Mouse (Mus musculus) MEL (cell line): ENCODE measurements around the gene Gm47995.
"Not testable (repeated sequence)": the region's sequence is repeated elsewhere in the genome, so short reads cannot be mapped to it uniquely, and the experiment has no call there.

Experiments used
- CHD1 ChIP-seq: IDR thresholded peaks from 2 replicates; pipeline ENCODE4 v1.6.1; 2012; ENCODE audit warnings: low read depth, mild to moderate bottlenecking, inconsistent platforms, low read length, improper control_type of control experiment
- CTCF ChIP-seq, 3 experiments: IDR thresholded peaks in 2 of 3; conservative IDR thresholded peaks in 1 of 3; 2 replicates each; pipeline ENCODE4 v1.5.1; 2011 to 2012; ENCODE audit warnings: low read length in 3 of 3, low read depth in 2 of 3, mild to moderate bottlenecking in 2 of 3, improper control_type of control experiment in 1 of 3, inconsistent platforms in 1 of 3, mixed read lengths in 1 of 3, moderate library complexity in 1 of 3; ENCODE audit not compliant: control insufficient read depth in 1 of 3, insufficient read depth in 1 of 3, poor library complexity in 1 of 3, severe bottlenecking in 1 of 3
- E2F4 ChIP-seq: IDR thresholded peaks from 2 replicates; pipeline ENCODE4 v1.6.1; 2011; ENCODE audit warnings: low read depth, low read length, improper control_type of control experiment, borderline replicate concordance
- EP300 ChIP-seq, 2 experiments: IDR thresholded peaks; 2 replicates each; pipeline ENCODE4 v1.6.1; 2011; ENCODE audit warnings: improper control_type of control experiment in 2 of 2, low read length in 2 of 2, low read depth in 1 of 2, mild to moderate bottlenecking in 1 of 2
- GABPA ChIP-seq: IDR thresholded peaks from 2 replicates; pipeline ENCODE4 v1.6.1; 2012; ENCODE audit warnings: low read depth, mild to moderate bottlenecking, inconsistent platforms, low read length, improper control_type of control experiment, moderate library complexity
- GATA1 ChIP-seq: IDR thresholded peaks from 2 replicates; pipeline ENCODE4 v1.6.1; 2011; ENCODE audit warnings: low read depth, low read length, improper control_type of control experiment
- HCFC1 ChIP-seq: IDR thresholded peaks from 2 replicates; pipeline ENCODE4 v1.6.1; 2012; ENCODE audit warnings: low read depth, mild to moderate bottlenecking, inconsistent platforms, low read length, improper control_type of control experiment, moderate library complexity
- MYC ChIP-seq: IDR thresholded peaks from 2 replicates; pipeline ENCODE4 v1.6.1; 2011; ENCODE audit warnings: low read depth, mild to moderate bottlenecking, low read length, improper control_type of control experiment, moderate library complexity
- POLR2A ChIP-seq, 2 experiments: IDR thresholded peaks; 2 replicates each; pipeline ENCODE4 v1.6.1; 2011 to 2012; ENCODE audit warnings: low read length in 2 of 2, mild to moderate bottlenecking in 2 of 2, control low read depth in 1 of 2, improper control_type of control experiment in 1 of 2, low read depth in 1 of 2, moderate library complexity in 1 of 2; ENCODE audit not compliant: control insufficient read depth in 1 of 2, insufficient read depth in 1 of 2, poor library complexity in 1 of 2
- SIN3A ChIP-seq: IDR thresholded peaks from 2 replicates; pipeline ENCODE4 v1.6.1; 2012; ENCODE audit warnings: low read length, improper control_type of control experiment, inconsistent platforms
- SMC3 ChIP-seq: IDR thresholded peaks from 2 replicates; pipeline ENCODE4 v1.6.1; 2011; ENCODE audit warnings: low read depth, low read length, improper control_type of control experiment
- UBTF ChIP-seq: IDR thresholded peaks from 2 replicates; pipeline ENCODE4 v1.6.1; 2012; ENCODE audit warnings: low read depth, mild to moderate bottlenecking, inconsistent platforms, low read length, improper control_type of control experiment, moderate library complexity, borderline replicate concordance; ENCODE audit not compliant: insufficient read depth

GRCm38 (mm10) chr1:151198120-151198519, at the start of gene Gm47995:
- TF ChIP-seq CTCF (IDR thresholded peaks at IDR 0.05 in 2 of 3, conservative IDR thresholded peaks at IDR 0.05 in 1 of 3; ENCODE audit: control insufficient read depth in 1 of 3, insufficient read depth in 1 of 3, low read depth in 2 of 3, low read length in 3 of 3, poor library complexity in 1 of 3, severe bottlenecking in 1 of 3); GATA1; GABPA; SIN3A; HCFC1; E2F4; SMC3; UBTF; POLR2A (IDR thresholded peaks at IDR 0.05; ENCODE audit: control insufficient read depth in 1 of 2, insufficient read depth in 1 of 2, low read depth in 1 of 2, low read length in 2 of 2, poor library complexity in 1 of 2); MYC; CHD1; EP300 (IDR thresholded peaks at IDR 0.05; ENCODE audit: low read depth in 1 of 2, low read length in 2 of 2): not testable (repeated sequence)
